Mouse (Mus musculus): Measurements from ENCODE around the gene A230072I06Rik.

- no peak for TF ChIP-seq JUND (IDR thresholded peaks at IDR 0.05; ENCODE audit: low read depth, low read length)
- TF ChIP-seq POLR2A (IDR thresholded peaks at IDR 0.05; ENCODE audit: control insufficient read depth in 1 of 2, insufficient read depth in 1 of 2, low read depth in 1 of 2, low read length in 2 of 2, poor library complexity in 1 of 2) = no peak
- TF ChIP-seq MAZ (IDR thresholded peaks at IDR 0.05; ENCODE audit: low read depth, low read length) = no peak
- no peak for TF ChIP-seq CTCF (IDR thresholded peaks at IDR 0.05 in 2 of 3, conservative IDR thresholded peaks at IDR 0.05 in 1 of 3; ENCODE audit: control insufficient read depth in 1 of 3, insufficient read depth in 1 of 3, low read depth in 2 of 3, low read length in 3 of 3, poor library complexity in 1 of 3, severe bottlenecking in 1 of 3)
- no peak for TF ChIP-seq UBTF (IDR thresholded peaks at IDR 0.05; ENCODE audit: borderline replicate concordance, insufficient read depth, low read depth, low read length)
- no peak for TF ChIP-seq MXI1 (IDR thresholded peaks at IDR 0.05; ENCODE audit: low read depth, low read length)
- TF ChIP-seq BHLHE40 (IDR thresholded peaks at IDR 0.05; ENCODE audit: borderline replicate concordance, low read depth, low read length) = no peak
- no peak for TF ChIP-seq TCF12 (IDR thresholded peaks at IDR 0.05; ENCODE audit: low read depth, low read length)
Observed at GRCm38 (mm10) chr8:12268306-12268829, 10.3 kb upstream of the A230072I06Rik start.
